Mouse (Mus musculus) lung, postnatal 25 days (tissue): ENCODE measurements around the gene Ccdc102a.
A peak's percentile ranks its signal among the peaks of the same experiment; 100 is the strongest.

ENCODE experiments used
- DNase-seq: peaks from one replicate; pipeline ENCODE4 v3.0.0; 2022; ENCODE audit warnings: low spot score

The Ccdc102a gene

GRCm38 (mm10) chr8:94917851-94918495 lies at the start of gene Ccdc102a:
Ccdc102a (minus strand) TSS chr8:94918098.
- peak; percentile 27 for DNase-seq

GRCm38 (mm10) chr8:94967554-94967953 lies 49.7 kb upstream of the Ccdc102a start:
- peak; percentile 82 for DNase-seq

GRCm38 (mm10) chr8:94967071-94967470 lies 49.2 kb upstream of the Ccdc102a start:
- DNase-seq = peak; percentile 56

GRCm38 (mm10) chr8:94966578-94966977 lies 48.7 kb upstream of the Ccdc102a start:
- DNase-seq = peak; percentile 55

- no peak for DNase-seq
Observed at GRCm38 (mm10) chr8:94964828-94965227, 46.9 kb upstream of the Ccdc102a start.

- DNase-seq = no peak
Observed at GRCm38 (mm10) chr8:94962201-94962600, 44.3 kb upstream of the Ccdc102a start.

GRCm38 (mm10) chr8:94956078-94956574 lies 38.2 kb upstream of the Ccdc102a start:
- DNase-seq = no peak

- DNase-seq = peak; percentile 78
Observed at GRCm38 (mm10) chr8:94954921-94955758, 37.2 kb upstream of the Ccdc102a start.

- peak; percentile 38 for DNase-seq
Observed at GRCm38 (mm10) chr8:94954368-94954737, 36.5 kb upstream of the Ccdc102a start.

GRCm38 (mm10) chr8:94953624-94954367 lies 35.9 kb upstream of the Ccdc102a start:
- no peak for DNase-seq

GRCm38 (mm10) chr8:94952086-94952485 lies 34.2 kb upstream of the Ccdc102a start:
- DNase-seq = no peak

GRCm38 (mm10) chr8:94950458-94950857 lies 32.6 kb upstream of the Ccdc102a start:
- no peak for DNase-seq

- peak; percentile 82 for DNase-seq
Observed at GRCm38 (mm10) chr8:94950046-94950445, 32.1 kb upstream of the Ccdc102a start.

- DNase-seq = no peak
Observed at GRCm38 (mm10) chr8:94949010-94949409, 31.1 kb upstream of the Ccdc102a start.

GRCm38 (mm10) chr8:94948421-94948820 lies 30.5 kb upstream of the Ccdc102a start:
- DNase-seq = no peak

GRCm38 (mm10) chr8:94945185-94945584 lies 27.3 kb upstream of the Ccdc102a start:
- DNase-seq = no peak

GRCm38 (mm10) chr8:94942566-94942965 lies 24.7 kb upstream of the Ccdc102a start:
- DNase-seq = peak; percentile 52

- DNase-seq = no peak
Observed at GRCm38 (mm10) chr8:94935172-94935571, 17.3 kb upstream of the Ccdc102a start.

- DNase-seq = no peak
Observed at GRCm38 (mm10) chr8:94933918-94934317, 16.0 kb upstream of the Ccdc102a start.

GRCm38 (mm10) chr8:94928227-94928626 lies 10.3 kb upstream of the Ccdc102a start:
- no peak for DNase-seq

GRCm38 (mm10) chr8:94923405-94923804 lies 5.5 kb upstream of the Ccdc102a start, which contains the start of gene Adgrg5:
Adgrg5 (plus strand) TSS chr8:94923694.
- no peak for DNase-seq

GRCm38 (mm10) chr8:94922602-94923001 lies 4.7 kb upstream of the Ccdc102a start:
- DNase-seq = peak; percentile 37
